Mouse (Mus musculus) midbrain, embryonic 14.5 days (tissue): ENCODE data around the gene Ttc38. TPM values are rescaled to one million over a fixed set of nuclear protein-coding genes. Genes with fewer than 3 reads are reported as not detected.
A peak's percentile ranks its signal among the peaks of the same experiment; 100 is the strongest.

Experiments used
- ATAC-seq: fragments of 200-750 bp; cut with Nextera tagmentation; 2 replicates; pipeline ENCODE4 v1.8.0; 2017; ENCODE audit warnings: moderate number of reproducible peaks, moderate library complexity; ENCODE audit not compliant: low FRiP score, low TSS enrichment
- DNase-seq: peaks from one replicate; pipeline ENCODE4 v3.0.0-alpha.2; 2015
- H3K27ac ChIP-seq: fragments of 300-500 bp; sonication (generic); replicated peaks from 2 replicates; pipeline ENCODE4 v1.5.1; 2014; ENCODE audit warnings: mild to moderate bottlenecking, low read depth, low read length, moderate library complexity
- H3K27me3 ChIP-seq: fragments of 300-500 bp; sonication (generic); 2 replicates; pipeline ENCODE4 v1.6.1; 2014; ENCODE audit warnings: low read length, control low read depth, mixed read lengths; ENCODE audit not compliant: control insufficient read depth, insufficient read depth
- H3K36me3 ChIP-seq: fragments of 300-500 bp; sonication (generic); 2 replicates; pipeline ENCODE4 v1.6.1; 2014; ENCODE audit warnings: low read length, control low read depth; ENCODE audit not compliant: control insufficient read depth, insufficient read depth
- H3K4me1 ChIP-seq: fragments of 300-500 bp; sonication (generic); 2 replicates; pipeline ENCODE4 v1.6.1; 2014; ENCODE audit warnings: mild to moderate bottlenecking, antibody characterized with exemption, low read length, control low read depth; ENCODE audit not compliant: control insufficient read depth, insufficient read depth
- H3K4me2 ChIP-seq: fragments of 300-500 bp; sonication (generic); 2 replicates; pipeline ENCODE4 v1.6.1; 2014; ENCODE audit warnings: mild to moderate bottlenecking, low read length, moderate library complexity
- H3K4me3 ChIP-seq: fragments of 300-500 bp; sonication (generic); replicated peaks from 2 replicates; pipeline ENCODE4 v1.5.1; 2014; ENCODE audit warnings: low read depth, low read length
- H3K9ac ChIP-seq: fragments of 300-500 bp; sonication (generic); replicated peaks from 2 replicates; pipeline ENCODE4 v1.6.1; 2014; ENCODE audit warnings: mild to moderate bottlenecking, low read length, moderate library complexity
- H3K9me3 ChIP-seq: fragments of 300-500 bp; sonication (generic); 2 replicates; pipeline ENCODE4 v1.6.1; 2016; ENCODE audit warnings: low read length, control low read depth, mixed read lengths; ENCODE audit not compliant: control insufficient read depth
- WGBS: fragments of 180-500 bp; shearing (Covaris S2); extraction: QIAGEN DNeasy Blood & Tissue Kit; methylation state at CpG from one replicate; pipeline ENCODE4 v1.1.7; 2014; 5-methylcytosine and 5-hydroxymethylcytosine counted together
- polyA plus RNA-seq: library from polyadenylated mRNA; unstranded; fragments of >200 nt; fragmentation: Nextera tagmentation; extraction: Ambion mirVana; gene quantifications from 2 replicates; pipeline ENCODE4 v1.2.1, GENCODE M21; 2014

Gene Ttc38
- polyA plus RNA-seq, 1 experiment from 2014 or later: 2.8 TPM

GRCm38 (mm10) chr15:85832599-85832998 lies 493 bp downstream of the Ttc38 start:
- no peak for ATAC-seq

GRCm38 (mm10) chr15:85835335-85835734 lies 3.2 kb downstream of the Ttc38 start:
- ATAC-seq: no peak
- 62% methylated on average over 3 of the region's 3 CpGs for WGBS
- no peak overlapping the region for H3K9ac ChIP-seq
- DNase-seq: no peak
- no peaks in the 10 kb centered on the region for H3K27me3 ChIP-seq
- no peak overlapping the region for H3K4me3 ChIP-seq
- H3K9me3 ChIP-seq: no peaks in the 10 kb centered on the region
- no peak overlapping the region for H3K27ac ChIP-seq
- no peak overlapping the region for H3K4me2 ChIP-seq
- H3K4me1 ChIP-seq: peaks cover 6% of the 10 kb centered on the region; the same call in 1 of the 2 replicates
- no peaks in the 10 kb centered on the region for H3K36me3 ChIP-seq

More at GRCm38 (mm10) chr15:85832599-85832998, 493 bp downstream of the Ttc38 start:
- H3K27me3 ChIP-seq: no peaks in the 10 kb centered on the region
- no peak overlapping the region for H3K27ac ChIP-seq
- H3K9ac ChIP-seq: peak overlapping the region; percentile 70
- H3K36me3 ChIP-seq: no peaks in the 10 kb centered on the region
- H3K4me1 ChIP-seq: peaks cover 6% of the 10 kb centered on the region; the same call in 1 of the 2 replicates
- H3K9me3 ChIP-seq: no peaks in the 10 kb centered on the region
- peak overlapping the region; percentile 83 for H3K4me2 ChIP-seq
- 55% methylated on average over 8 of the region's 8 CpGs for WGBS
- no peak for DNase-seq
- peak overlapping the region; percentile 59 for H3K4me3 ChIP-seq

DNA sequence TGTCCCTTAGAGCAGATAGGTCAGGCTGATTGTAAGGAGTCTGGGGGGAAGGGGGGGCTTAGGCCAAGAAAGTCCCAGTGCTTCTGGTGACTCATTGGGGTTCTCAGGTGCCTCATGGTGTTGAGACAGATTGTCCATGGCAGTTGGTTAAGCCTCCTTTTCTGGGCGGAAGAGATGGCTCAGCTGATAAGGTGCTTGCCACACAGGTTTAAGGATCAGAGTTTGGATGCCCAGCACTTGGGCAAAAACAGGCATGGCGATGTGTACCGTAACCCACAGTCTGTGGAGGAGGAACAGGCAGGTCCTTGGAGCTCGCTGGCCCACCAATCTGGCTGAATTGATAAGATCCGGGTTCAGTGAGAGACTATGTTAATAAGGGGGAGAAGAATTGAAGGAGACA lies 4.8 kb downstream of the Ttc38 start:
- Histone ChIP-seq H3K4me3 (no peak overlapping the region), H3K9me3 (no peaks in the 10 kb centered on the region), H3K36me3 (no peaks in the 10 kb centered on the region), H3K4me1 (0 out of 2 replicates have a peak, but pooled peaks cover 3% of the 10 kb centered on the region), H3K27ac (no peak overlapping the region), H3K9ac (no peak overlapping the region), H3K4me2 (no peak overlapping the region), H3K27me3 (no peaks in the 10 kb centered on the region)
- 90% methylated on average over 5 of the region's 5 CpGs for WGBS
- DNase-seq (no peak), ATAC-seq (no peak)

- Histone ChIP-seq H3K4me3 (no peak overlapping the region), H3K9ac (no peak overlapping the region), H3K4me1 (no peaks in the 10 kb centered on the region), H3K4me2 (no peak overlapping the region), H3K27ac (no peak overlapping the region), H3K9me3 (no peaks in the 10 kb centered on the region), H3K27me3 (no peaks in the 10 kb centered on the region), H3K36me3 (no peaks in the 10 kb centered on the region)
- WGBS: 24% methylated on average over 6 of the region's 6 CpGs
- ATAC-seq (no peak), DNase-seq (peak; percentile 12)
Observed at GRCm38 (mm10) chr15:85840983-85841382, 8.9 kb downstream of the Ttc38 start.

DNA sequence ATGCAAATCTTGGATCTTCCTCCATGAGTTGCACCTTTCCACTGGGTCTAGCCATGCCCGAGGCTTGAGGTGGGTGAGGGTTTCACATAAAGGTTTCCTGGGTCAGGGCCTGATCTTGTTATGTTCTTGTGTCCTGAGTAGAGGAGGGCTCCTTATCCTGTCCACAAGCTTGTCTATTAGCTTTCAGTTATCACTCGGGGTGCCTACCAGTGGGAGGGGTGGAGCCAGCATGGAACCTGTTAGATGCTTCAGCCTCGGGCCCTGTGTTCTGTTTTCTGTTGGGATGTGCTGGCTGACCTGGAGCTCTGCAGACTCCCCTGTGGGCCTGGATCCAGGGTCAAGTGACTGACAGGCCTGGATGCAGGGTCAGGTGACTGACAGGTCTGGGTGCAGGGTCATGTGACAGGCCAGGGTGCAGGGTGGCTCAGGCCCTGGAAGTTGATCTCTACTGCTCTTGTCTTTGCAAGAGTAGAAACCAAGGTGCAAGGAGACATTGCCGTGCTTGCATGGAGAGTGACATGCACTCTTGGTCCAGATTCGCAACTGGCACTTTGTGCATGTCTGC lies 9.8 kb downstream of the Ttc38 start:
- no peak for DNase-seq
- Histone ChIP-seq H3K27ac (no peak overlapping the region), H3K27me3 (no peaks in the 10 kb centered on the region), H3K4me1 (no peaks in the 10 kb centered on the region), H3K4me2 (no peak overlapping the region), H3K9me3 (no peaks in the 10 kb centered on the region), H3K9ac (no peak overlapping the region), H3K36me3 (no peaks in the 10 kb centered on the region), H3K4me3 (no peak overlapping the region)
- ATAC-seq: no peak
- WGBS: 79% methylated on average over 5 of the region's 5 CpGs

- no peak for ATAC-seq
Observed at GRCm38 (mm10) chr15:85845071-85845470, 13.0 kb downstream of the Ttc38 start.

DNA sequence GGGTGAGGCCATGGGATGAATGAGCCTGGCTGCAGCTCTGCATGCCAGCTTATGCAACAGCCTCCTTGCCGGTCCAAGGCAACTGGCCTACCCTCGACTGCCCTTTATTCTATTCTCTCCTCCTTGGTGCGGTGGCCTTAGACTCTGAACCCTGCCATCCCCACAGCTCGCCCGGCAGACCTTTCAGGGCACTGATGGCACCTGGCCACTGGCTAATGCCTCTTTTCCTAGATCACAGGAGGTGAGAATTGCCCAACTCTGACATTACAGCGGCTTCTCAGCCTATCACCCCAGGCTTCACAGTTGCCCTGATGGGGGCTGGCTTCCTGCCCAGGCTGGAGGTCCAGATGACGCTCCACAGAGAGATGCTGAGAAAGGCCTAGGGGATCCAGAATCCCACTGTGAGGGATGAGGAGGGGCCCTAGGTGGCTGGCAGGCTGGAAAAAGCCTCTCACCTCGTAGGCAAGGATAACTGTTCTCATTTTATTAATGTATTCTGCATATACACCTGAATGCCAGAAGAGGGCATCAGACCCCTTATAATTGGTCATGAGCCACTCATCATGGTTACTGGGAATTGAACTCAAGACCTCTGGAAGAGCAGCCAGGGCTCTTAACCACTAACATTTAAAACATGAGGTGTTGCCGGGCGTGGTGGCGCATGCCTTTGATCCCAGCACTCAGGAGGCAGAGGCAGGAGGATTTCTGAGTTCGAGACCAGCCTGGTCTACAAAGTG lies 19.7 kb downstream of the Ttc38 start:
- Histone ChIP-seq H3K4me3 (no peak overlapping the region), H3K4me2 (no peak overlapping the region), H3K27ac (no peak overlapping the region), H3K9me3 (no peaks in the 10 kb centered on the region), H3K27me3 (no peaks in the 10 kb centered on the region), H3K4me1 (no peaks in the 10 kb centered on the region), H3K36me3 (no peaks in the 10 kb centered on the region), H3K9ac (no peak overlapping the region)
- DNase-seq (no peak), ATAC-seq (no peak)
- 84% methylated on average over 12 of the region's 12 CpGs for WGBS

More at GRCm38 (mm10) chr15:85845071-85845470, 13.0 kb downstream of the Ttc38 start:
- no peaks in the 10 kb centered on the region for H3K9me3 ChIP-seq
- H3K4me2 ChIP-seq: no peak overlapping the region
- no peak for DNase-seq
- no peaks in the 10 kb centered on the region for H3K36me3 ChIP-seq
- no peak overlapping the region for H3K27ac ChIP-seq
- H3K4me1 ChIP-seq: no peaks in the 10 kb centered on the region
- no peak overlapping the region for H3K9ac ChIP-seq
- no peak overlapping the region for H3K4me3 ChIP-seq
- H3K27me3 ChIP-seq: no peaks in the 10 kb centered on the region

DNA sequence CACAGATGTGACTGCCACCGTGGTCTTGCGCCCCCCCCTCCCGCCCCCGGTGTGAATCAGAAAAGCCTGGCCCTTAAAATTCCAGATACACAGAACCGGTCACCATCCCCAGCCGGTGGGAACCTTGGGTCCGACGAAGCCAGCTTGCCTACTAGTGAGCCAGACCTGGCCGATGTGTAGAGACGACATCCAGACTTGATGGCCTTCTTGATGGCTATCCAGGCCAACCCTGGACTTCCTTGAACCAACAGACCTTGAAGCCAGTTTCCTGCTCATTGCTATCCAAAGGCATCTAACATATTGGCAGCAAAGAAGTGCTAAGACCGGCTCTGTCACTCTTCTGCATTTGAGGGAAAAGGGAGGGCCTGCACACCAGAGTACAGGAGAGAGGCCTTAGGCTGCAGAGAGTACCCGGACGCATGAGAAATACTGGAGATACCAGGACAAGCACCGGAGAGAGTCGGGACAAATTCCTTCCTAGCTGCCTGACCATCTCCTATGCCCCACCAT lies 26.9 kb downstream of the Ttc38 start:
- ATAC-seq (no peak), DNase-seq (no peak)
- peaks cover 17% of the 10 kb centered on the region for H3K4me1 ChIP-seq
- peak overlapping the region; percentile 88 for H3K9ac ChIP-seq
- WGBS: 10% methylated on average over 15 of the region's 15 CpGs
- no peaks in the 10 kb centered on the region for H3K9me3 ChIP-seq
- H3K27me3 ChIP-seq: no peaks in the 10 kb centered on the region
- H3K4me2 ChIP-seq: peak overlapping the region; percentile 91
- H3K27ac ChIP-seq: peak overlapping the region; percentile 80
- no peaks in the 10 kb centered on the region for H3K36me3 ChIP-seq
- peak overlapping the region; percentile 47 for H3K4me3 ChIP-seq
